Mouse (Mus musculus) adrenal gland, adult (tissue): ENCODE measurements around the gene 2010300C02Rik.

ENCODE experiments used
- DNase-seq, 2 experiments: peaks; one replicate each; pipeline ENCODE4 v3.0.0; 2022 to 2023; ENCODE audit warnings: low spot score in 1 of 2; ENCODE audit not compliant: inconsistent age in 2 of 2

Gene 2010300C02Rik

DNA sequence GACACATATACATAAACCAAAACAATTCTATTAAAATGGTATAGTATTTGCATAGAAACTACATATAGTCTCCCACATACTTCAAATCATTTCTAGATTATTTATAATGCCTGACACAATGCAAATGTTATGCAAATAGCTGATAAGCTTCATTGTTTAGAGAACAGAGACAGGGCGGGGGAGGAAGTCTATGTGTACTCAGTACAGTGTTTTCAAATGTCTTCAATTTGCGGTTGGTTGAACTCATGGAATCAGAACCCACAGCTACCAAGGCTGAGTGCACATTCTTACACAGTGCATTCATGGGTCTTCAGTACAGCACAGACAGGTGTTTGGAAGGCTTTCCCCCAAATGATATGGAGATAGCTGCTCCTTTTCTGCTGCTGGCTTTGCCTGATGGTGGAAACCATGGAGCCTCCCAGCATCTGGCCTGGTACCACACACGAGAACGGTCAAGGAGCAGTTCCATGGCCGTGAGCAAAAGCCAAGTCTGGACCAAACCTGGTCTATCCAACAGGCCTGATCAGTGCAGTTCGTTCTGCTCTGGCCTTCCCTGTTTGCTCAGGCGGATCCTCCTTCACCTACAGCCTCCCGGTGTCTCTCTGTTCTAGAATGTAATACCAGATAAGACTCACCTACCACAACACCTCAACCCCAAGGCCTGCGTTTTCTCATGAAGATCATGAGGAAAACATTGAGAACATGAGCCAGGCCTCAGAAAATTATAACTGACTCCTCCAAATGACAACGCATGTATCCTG is 8.1 kb downstream of the 2010300C02Rik start:
- DNase-seq, result no peak

- no peak for DNase-seq
Observed at GRCm38 (mm10) chr1:37711082-37711481, 8.8 kb downstream of the 2010300C02Rik start.

DNA sequence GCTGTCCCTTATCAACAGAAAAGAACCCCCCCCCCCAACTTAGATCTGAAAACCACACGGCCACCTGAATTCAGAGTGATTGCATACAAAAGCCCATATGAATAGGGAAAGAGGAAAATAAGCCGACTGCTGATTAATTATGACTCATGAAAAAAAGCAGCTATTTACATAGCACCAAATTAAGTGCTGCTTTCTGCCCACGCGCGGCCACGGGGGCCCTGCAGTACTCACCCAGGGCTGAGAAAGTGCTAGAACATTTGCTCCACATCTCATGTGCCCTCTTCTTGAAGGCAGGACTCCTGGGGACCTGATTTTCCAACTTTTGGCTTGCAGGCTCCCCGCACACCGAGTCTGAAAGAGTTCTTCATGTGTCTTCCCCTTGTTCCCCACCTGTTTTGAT is 10.1 kb downstream of the 2010300C02Rik start:
- no peak for DNase-seq

DNA sequence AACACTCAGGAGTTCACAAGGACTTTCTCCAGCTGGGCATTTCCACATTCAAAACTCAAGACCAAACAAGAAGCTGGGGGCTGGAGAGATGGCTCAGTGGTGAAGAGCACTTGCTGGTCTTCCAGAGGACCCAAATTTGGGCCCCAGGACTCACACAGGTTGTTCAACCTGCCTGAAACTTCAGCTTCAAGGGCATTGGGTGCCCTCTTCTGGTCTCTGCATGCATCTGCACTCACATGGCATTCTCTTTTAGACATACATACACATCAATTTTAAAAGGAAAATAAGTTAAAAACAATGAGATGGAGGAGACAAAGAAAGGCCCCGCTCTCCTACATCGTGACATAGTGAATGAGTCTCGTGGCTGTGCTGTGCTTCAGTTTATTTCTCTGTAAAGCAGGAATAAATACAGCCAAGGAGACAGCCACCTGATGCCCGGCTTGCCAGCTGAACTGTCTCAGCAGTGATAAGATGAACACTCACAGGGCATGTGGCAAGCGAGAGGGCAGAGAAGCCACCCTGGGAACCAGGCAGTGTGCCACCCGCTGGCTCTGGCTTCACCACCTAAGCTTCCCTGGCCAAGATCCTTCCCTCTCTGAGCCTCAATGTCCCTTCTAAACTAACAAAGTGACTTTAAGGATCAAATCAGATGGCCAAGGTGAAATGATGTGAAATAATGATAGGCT is 11.5 kb downstream of the 2010300C02Rik start:
- peak in 1 of 2 experiments; percentile 18 for DNase-seq

DNA sequence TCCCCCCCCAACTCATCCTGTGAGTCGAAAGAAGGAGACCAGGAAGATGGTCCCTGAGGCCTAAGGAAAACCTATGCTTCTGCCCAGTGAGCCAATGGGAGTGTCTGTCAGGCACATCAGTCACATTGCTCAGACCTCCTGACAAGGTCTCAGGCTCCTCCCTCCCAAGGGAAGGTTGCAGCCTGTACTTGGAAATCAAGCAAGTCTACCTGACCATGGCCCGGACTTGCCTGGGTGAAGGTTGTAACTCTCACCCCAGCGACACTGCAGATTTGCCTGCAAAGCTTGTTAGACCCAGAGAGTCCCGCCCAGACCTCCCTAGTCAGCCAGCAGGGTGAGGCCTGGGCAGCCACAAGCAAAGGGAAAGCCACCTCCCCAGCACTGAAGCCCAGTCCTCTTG is 17.6 kb downstream of the 2010300C02Rik start:
- DNase-seq, result peak in 1 of 2 experiments; percentile 75

DNA sequence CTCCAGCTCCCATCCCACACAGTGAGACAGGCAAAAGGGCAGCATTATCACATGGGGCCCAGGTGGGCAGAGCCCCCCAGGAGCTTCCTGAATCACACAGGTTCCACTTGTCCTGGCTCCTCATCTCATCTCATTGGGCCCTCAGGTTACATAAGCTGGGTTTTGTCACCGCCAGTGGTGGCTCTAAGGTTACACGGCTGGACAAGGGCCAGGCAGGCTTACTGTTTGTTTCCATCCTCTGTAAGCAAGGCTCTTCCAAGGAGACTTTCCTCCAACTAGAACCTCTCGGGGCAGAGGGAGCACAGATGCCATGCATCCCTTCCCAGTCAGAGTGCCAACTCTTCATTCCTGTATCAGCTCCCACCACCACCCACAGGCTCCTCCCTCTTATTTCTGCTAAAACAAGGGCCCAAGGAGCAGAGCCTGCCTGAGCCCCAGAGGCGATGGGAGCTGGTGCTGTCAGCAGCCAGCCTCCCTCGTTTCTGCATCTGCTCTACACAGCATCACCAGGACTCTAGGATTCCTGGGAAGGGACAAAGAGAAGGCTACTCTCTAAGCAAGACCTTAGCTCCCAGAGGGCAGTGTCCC is 20.9 kb downstream of the 2010300C02Rik start:
- peak in 1 of 2 experiments; percentile 76 for DNase-seq

DNA sequence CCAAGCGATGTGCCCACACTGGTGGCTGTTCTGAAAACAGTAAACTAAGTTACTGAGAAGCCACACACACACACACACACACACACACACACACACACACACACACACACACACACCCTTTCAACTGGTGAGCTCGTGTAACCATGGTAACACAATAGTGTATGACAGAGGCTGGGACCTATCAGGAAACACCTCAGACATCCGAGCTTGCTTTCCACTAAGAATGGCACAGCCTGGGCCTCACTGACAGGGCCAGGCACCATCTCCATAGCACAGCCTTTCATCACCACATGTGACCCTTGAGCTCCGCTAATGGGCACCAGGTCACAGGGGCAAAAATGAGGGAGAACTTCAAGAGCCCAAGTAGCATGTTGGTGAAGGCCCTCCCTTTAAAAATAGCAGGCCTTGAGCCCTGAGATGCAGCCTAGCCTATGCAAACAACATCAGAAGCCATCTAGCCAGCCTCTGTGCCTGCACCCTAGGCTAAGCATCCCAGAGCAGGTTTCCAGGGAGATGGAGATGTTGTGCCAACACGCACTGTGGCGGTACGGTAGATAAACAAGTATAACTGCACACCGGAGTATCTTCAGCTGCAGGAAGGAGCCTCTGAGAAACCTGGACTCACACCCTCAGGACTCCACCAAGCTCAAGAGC is 21.6 kb downstream of the 2010300C02Rik start:
- no peak for DNase-seq

DNA sequence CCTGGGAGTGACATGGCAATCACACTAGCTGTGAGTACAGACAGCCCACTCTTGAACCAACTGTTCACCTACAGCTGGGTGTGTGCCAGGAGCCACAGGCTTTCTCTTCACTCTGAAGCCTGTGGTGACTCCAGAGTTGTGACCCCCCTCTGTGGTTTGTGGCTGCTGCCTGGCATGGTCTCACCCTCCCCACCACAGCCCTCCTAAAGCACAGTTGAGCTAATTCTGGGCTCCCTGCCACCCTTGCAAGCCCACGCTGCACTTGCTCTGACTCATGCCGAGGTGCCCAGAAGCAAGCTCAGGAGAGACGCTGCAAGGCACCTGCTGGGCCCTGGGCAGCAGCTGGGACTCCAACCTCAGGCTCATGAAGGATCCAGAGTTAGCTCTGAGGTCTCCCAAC is 23.0 kb downstream of the 2010300C02Rik start:
- DNase-seq, result peak; percentile 28 to 64

DNA sequence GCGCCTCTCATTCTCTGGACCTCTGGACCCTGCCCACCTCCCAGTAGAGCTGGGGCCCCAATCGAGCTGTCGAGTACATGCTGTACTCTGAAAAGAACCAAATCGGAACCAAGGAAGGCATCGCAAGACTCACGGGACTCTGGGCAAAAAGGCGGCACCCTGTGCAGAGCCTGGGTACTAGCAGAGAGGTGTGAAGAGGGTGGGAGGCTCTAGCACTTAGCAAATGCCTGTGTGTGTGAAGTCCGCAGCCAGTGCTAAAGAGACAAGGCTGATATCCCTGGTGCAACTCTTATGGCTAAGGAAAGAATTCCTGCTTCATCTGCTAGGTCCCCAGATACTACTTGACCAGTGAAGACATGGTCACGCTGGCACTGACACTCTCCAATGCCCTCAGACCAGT is 24.2 kb downstream of the 2010300C02Rik start:
- DNase-seq, result no peak

- no peak for DNase-seq
Observed at GRCm38 (mm10) chr1:37694417-37694816, 25.5 kb downstream of the 2010300C02Rik start.

- no peak for DNase-seq
Observed at GRCm38 (mm10) chr1:37691179-37691578, 28.7 kb downstream of the 2010300C02Rik start.

- peak in 1 of 2 experiments; percentile 38 for DNase-seq
Observed at GRCm38 (mm10) chr1:37690665-37691064, 29.2 kb downstream of the 2010300C02Rik start.

GRCm38 (mm10) chr1:37689730-37690129 is 30.2 kb downstream of the 2010300C02Rik start:
- DNase-seq, result no peak

GRCm38 (mm10) chr1:37688351-37688750 is 31.5 kb downstream of the 2010300C02Rik start:
- peak; percentile 47 to 85 for DNase-seq

GRCm38 (mm10) chr1:37687515-37687914 is 32.4 kb downstream of the 2010300C02Rik start:
- peak; percentile 39 to 75 for DNase-seq

DNA sequence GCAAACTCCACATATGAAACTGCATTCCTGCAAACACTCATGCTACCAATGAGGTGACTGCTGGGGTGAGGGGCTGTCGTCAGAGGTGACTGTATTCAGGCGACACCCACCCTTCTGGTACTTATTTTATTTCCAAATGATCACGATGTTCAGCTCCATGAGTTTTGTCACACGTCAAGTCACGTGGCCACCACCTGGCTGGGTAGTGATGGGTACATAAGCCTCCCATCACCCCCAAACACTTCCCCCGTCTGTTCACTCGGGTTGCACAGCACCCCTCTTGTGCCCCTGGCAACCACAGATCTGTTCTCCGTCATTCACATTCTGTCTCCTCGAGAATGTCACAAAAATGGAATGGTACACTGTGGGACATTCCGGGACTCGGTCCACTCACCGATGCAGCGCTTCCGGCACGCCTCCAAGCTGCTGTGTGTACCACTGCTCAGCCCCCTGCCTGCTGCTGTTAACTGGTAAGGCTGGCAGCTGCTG is 32.9 kb downstream of the 2010300C02Rik start:
- DNase-seq, result no peak

DNA sequence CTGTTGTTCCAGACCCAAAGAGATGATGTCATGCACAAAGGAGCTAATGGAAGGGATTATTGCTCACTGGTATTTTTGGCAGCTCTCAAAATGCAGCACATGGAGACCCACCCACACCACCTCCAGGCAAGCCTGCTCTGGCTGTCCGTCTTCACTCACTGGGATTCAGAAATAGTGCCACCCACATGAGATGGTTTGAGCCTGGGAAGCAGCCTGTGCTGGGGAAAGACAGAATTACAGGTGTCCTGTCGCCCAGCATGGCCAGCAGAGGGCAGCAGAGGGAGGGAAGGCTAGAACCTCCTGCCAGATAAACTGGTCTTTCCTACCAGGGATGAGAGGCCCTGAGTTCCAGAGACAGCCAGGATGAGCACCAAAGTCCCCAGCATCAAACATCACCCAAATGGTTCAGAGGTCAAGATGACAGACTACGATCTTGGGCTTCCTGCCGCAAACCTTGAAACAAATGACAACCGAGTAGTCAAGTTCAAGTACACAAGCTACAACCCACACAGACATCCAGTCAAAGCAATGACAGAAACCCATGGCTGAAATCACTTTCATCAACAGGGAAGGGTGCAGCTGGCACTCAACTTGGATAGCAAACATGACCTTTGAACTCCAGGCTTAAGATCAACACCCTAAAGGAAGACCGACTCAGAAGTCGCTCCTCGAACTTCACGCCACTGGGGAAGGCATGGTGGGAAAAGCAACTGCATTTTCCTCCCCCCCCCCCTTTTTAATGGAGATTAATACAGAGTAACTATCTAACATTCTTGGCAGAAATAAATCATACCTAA is 41.4 kb downstream of the 2010300C02Rik start:
- DNase-seq, result peak; percentile 76 to 93

DNA sequence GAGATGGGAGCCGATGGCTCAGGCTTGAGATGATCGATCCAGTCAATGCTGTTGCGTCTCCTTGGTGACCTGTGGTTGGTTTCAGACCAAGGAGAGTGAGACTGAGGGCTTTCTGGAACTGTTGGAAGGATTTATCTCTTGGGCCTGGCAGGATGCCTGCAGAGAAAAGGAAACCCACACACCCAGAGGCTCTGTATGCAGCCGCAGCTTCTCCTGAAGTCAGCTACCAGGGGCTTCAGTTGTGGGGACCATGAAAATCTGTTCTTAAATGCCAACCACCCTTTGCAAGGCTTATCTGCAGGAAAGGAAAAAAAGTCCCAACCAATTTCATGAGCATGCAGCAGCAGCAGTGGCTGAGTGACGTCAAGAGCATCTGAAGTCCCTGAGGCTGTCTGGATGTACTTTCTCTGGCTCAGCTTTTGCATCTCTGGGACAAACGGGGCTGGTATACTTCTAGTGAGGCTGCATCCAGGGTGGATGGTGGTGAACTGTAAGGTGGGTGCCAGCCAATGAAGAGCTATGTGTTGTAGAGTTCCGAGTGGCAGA is 42.8 kb downstream of the 2010300C02Rik start:
- DNase-seq, result no peak

- no peak for DNase-seq
Observed at GRCm38 (mm10) chr1:37675444-37675843, 44.4 kb downstream of the 2010300C02Rik start.

DNA sequence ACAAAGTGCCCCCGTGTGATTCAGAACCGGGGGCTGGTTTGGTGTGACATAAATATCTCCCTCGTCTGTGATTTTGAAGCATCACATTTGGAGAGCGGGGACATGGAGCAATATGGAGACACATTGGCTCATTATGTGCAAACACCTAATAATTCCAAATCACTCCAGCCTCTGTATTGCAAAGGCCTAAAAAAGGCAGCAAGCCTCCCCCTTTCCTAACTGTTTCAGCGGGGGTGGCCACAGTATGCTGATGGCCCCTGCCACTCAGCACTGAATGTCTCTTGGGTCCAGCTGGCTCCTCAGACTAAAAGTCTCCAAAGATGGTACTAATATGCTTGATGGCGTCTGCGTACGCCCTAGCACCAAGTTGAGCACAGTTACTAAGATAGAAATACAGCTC is 45.6 kb downstream of the 2010300C02Rik start:
- no peak for DNase-seq
